Mouse (Mus musculus) G1E (cell line): ENCODE data around the gene Wfdc15b.

Experiments used
- CTCF ChIP-seq: IDR thresholded peaks from 2 replicates; pipeline ENCODE4 v1.5.1; 2012; ENCODE audit warnings: low read depth, low read length, inconsistent platforms, mixed read lengths
- GATA1 ChIP-seq: IDR thresholded peaks from 2 replicates; pipeline ENCODE4 v1.6.1; 2012; ENCODE audit warnings: borderline replicate concordance, low read length, inconsistent platforms, mixed read lengths
- GATA2 ChIP-seq: IDR thresholded peaks from 2 replicates; pipeline ENCODE4 v1.6.1; 2012; ENCODE audit warnings: low read depth, low read length, inconsistent platforms, borderline replicate concordance
- TAL1 ChIP-seq: conservative IDR thresholded peaks from 2 replicates; pipeline ENCODE4 v1.6.1; 2012; ENCODE audit warnings: low read depth, low read length, inconsistent platforms, mixed read lengths

DNA sequence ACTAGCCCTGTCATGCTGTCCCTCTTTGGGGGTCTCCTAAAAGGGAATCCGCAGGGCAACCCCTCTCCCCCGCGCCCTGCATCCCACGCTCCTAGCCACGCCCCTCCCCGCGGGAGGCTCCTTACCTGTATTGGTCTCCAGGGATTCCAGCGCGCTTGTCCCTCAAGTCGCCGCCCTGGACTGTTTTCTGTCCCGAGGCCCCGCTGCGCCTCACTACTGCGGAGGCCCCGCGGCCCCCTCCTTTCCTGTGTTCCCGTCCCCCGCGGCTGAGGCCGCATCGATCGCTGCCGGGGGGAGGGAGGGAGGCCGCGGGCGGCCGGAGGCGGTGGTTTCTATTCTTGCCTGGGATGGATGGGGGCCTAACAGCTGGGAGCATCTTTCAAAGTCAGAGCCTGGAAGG is 50.6 kb downstream of the Wfdc15b start, which contains the start of gene Kcns1:
- TF ChIP-seq TAL1 (no peak), CTCF (no peak), GATA1 (no peak), GATA2 (no peak)
